Mouse (Mus musculus): ENCODE measurements at regions not wholly inside any gene's neighbourhood (a gene's known extent, or its start where the extent isn't known, plus 50 kb on each side); places are given as distances from the start of the nearest gene placed in this dataset.

GRCm38 (mm10) chr10:125164671-125165070, 224.6 kb downstream of the Slc16a7 start:
- Histone ChIP-seq H3K9ac (ENCODE audit: low read depth, low read length) (no peak overlapping the region), H3K27me3 (ENCODE audit: control insufficient read depth, insufficient read depth, low read length) (no peaks in the 10 kb centered on the region), H3K4me3 (ENCODE audit: low read depth, low read length) (no peak overlapping the region), H3K27ac (ENCODE audit: low read depth, low read length) (no peak overlapping the region), H3K4me1 (ENCODE audit: control insufficient read depth, insufficient read depth, low read length) (no peaks in the 10 kb centered on the region), H3K36me3 (ENCODE audit: control insufficient read depth, insufficient read depth, low read length) (no peaks in the 10 kb centered on the region), H3K9me3 (replicated peaks; ENCODE audit: control insufficient read depth, low read length) (no peaks in the 10 kb centered on the region), H3K4me2 (no peak overlapping the region)
- 75% methylated on average over 3 of the region's 3 CpGs for WGBS (ENCODE audit: insufficient replicate concordance)
- ATAC-seq (replicated peaks; ENCODE audit: insufficient number of reproducible peaks, low FRiP score, low TSS enrichment), result no peak

GRCm38 (mm10) chr10:125161077-125161476, 228.2 kb downstream of the Slc16a7 start:
- H3K4me2 ChIP-seq, result peak overlapping the region; percentile 22
- 35% methylated on average over 5 of the region's 5 CpGs for WGBS (ENCODE audit: insufficient replicate concordance)
- H3K27me3 ChIP-seq (ENCODE audit: control insufficient read depth, insufficient read depth, low read length), result no peaks in the 10 kb centered on the region
- no peaks in the 10 kb centered on the region for H3K4me1 ChIP-seq (ENCODE audit: control insufficient read depth, insufficient read depth, low read length)
- H3K4me3 ChIP-seq (ENCODE audit: low read depth, low read length), result no peak overlapping the region
- H3K36me3 ChIP-seq (ENCODE audit: control insufficient read depth, insufficient read depth, low read length), result no peaks in the 10 kb centered on the region
- H3K27ac ChIP-seq (ENCODE audit: low read depth, low read length), result no peak overlapping the region
- no peak overlapping the region for H3K9ac ChIP-seq (ENCODE audit: low read depth, low read length)
- H3K9me3 ChIP-seq (replicated peaks; ENCODE audit: control insufficient read depth, low read length), result no peaks in the 10 kb centered on the region
- no peak for ATAC-seq (replicated peaks; ENCODE audit: insufficient number of reproducible peaks, low FRiP score, low TSS enrichment)

GRCm38 (mm10) chr10:125148753-125149152, 240.5 kb downstream of the Slc16a7 start:
- Histone ChIP-seq H3K4me3 (ENCODE audit: low read depth, low read length) (no peak overlapping the region), H3K4me2 (no peak overlapping the region), H3K4me1 (ENCODE audit: control insufficient read depth, insufficient read depth, low read length) (no peaks in the 10 kb centered on the region), H3K9me3 (replicated peaks; ENCODE audit: control insufficient read depth, low read length) (no peaks in the 10 kb centered on the region), H3K9ac (ENCODE audit: low read depth, low read length) (no peak overlapping the region), H3K36me3 (ENCODE audit: control insufficient read depth, insufficient read depth, low read length) (no peaks in the 10 kb centered on the region), H3K27ac (ENCODE audit: low read depth, low read length) (no peak overlapping the region), H3K27me3 (ENCODE audit: control insufficient read depth, insufficient read depth, low read length) (no peaks in the 10 kb centered on the region)
- WGBS (ENCODE audit: insufficient replicate concordance), result 76% methylated on average over 2 of the region's 2 CpGs
- no peak for ATAC-seq (replicated peaks; ENCODE audit: insufficient number of reproducible peaks, low FRiP score, low TSS enrichment)

- H3K9ac ChIP-seq (ENCODE audit: low read depth, low read length), result no peak overlapping the region
- no peaks in the 10 kb centered on the region for H3K27me3 ChIP-seq (ENCODE audit: control insufficient read depth, insufficient read depth, low read length)
- no peak for ATAC-seq (replicated peaks; ENCODE audit: insufficient number of reproducible peaks, low FRiP score, low TSS enrichment)
- H3K4me1 ChIP-seq (ENCODE audit: control insufficient read depth, insufficient read depth, low read length), result no peaks in the 10 kb centered on the region
- no peaks in the 10 kb centered on the region for H3K36me3 ChIP-seq (ENCODE audit: control insufficient read depth, insufficient read depth, low read length)
- H3K4me3 ChIP-seq (ENCODE audit: low read depth, low read length), result no peak overlapping the region
- no peak overlapping the region for H3K27ac ChIP-seq (ENCODE audit: low read depth, low read length)
- H3K9me3 ChIP-seq (replicated peaks; ENCODE audit: control insufficient read depth, low read length), result no peaks in the 10 kb centered on the region
- no peak overlapping the region for H3K4me2 ChIP-seq
These were observed 242.0 kb downstream of the Slc16a7 start for GRCm38 (mm10) chr10:125147239-125147782.

- no peak for ATAC-seq (replicated peaks; ENCODE audit: insufficient number of reproducible peaks, low FRiP score, low TSS enrichment)
- 82% methylated on average over 3 of the region's 3 CpGs for WGBS (ENCODE audit: insufficient replicate concordance)
- Histone ChIP-seq H3K9me3 (replicated peaks; ENCODE audit: control insufficient read depth, low read length) (no peaks in the 10 kb centered on the region), H3K4me1 (ENCODE audit: control insufficient read depth, insufficient read depth, low read length) (no peaks in the 10 kb centered on the region), H3K9ac (ENCODE audit: low read depth, low read length) (no peak overlapping the region), H3K27ac (ENCODE audit: low read depth, low read length) (no peak overlapping the region), H3K4me3 (ENCODE audit: low read depth, low read length) (no peak overlapping the region), H3K27me3 (ENCODE audit: control insufficient read depth, insufficient read depth, low read length) (no peaks in the 10 kb centered on the region), H3K36me3 (ENCODE audit: control insufficient read depth, insufficient read depth, low read length) (no peaks in the 10 kb centered on the region), H3K4me2 (no peak overlapping the region)
These were observed 242.9 kb downstream of the Slc16a7 start for GRCm38 (mm10) chr10:125146365-125146764.

GRCm38 (mm10) chr10:125145809-125146208, 243.5 kb downstream of the Slc16a7 start:
- no peak for ATAC-seq (replicated peaks; ENCODE audit: insufficient number of reproducible peaks, low FRiP score, low TSS enrichment)
- WGBS (ENCODE audit: insufficient replicate concordance), result 83% methylated on average over 4 of the region's 4 CpGs

GRCm38 (mm10) chr10:125121762-125122161, 267.5 kb downstream of the Slc16a7 start:
- ATAC-seq (replicated peaks; ENCODE audit: insufficient number of reproducible peaks, low FRiP score, low TSS enrichment), result no peak
- no peak overlapping the region for H3K4me3 ChIP-seq (ENCODE audit: low read depth, low read length)
- H3K27ac ChIP-seq (ENCODE audit: low read depth, low read length), result no peak overlapping the region
- H3K9me3 ChIP-seq (replicated peaks; ENCODE audit: control insufficient read depth, low read length), result no peaks in the 10 kb centered on the region
- H3K9ac ChIP-seq (ENCODE audit: low read depth, low read length), result no peak overlapping the region
- no peaks in the 10 kb centered on the region for H3K36me3 ChIP-seq (ENCODE audit: control insufficient read depth, insufficient read depth, low read length)
- H3K4me1 ChIP-seq (ENCODE audit: control insufficient read depth, insufficient read depth, low read length), result no peaks in the 10 kb centered on the region
- H3K4me2 ChIP-seq, result no peak overlapping the region
- 80% methylated on average over 5 of the region's 5 CpGs for WGBS (ENCODE audit: insufficient replicate concordance)
- no peaks in the 10 kb centered on the region for H3K27me3 ChIP-seq (ENCODE audit: control insufficient read depth, insufficient read depth, low read length)

More at GRCm38 (mm10) chr10:125145809-125146208, 243.5 kb downstream of the Slc16a7 start:
- Histone ChIP-seq H3K9ac (ENCODE audit: low read depth, low read length) (no peak overlapping the region), H3K27ac (ENCODE audit: low read depth, low read length) (no peak overlapping the region), H3K4me3 (ENCODE audit: low read depth, low read length) (no peak overlapping the region), H3K9me3 (replicated peaks; ENCODE audit: control insufficient read depth, low read length) (no peaks in the 10 kb centered on the region), H3K4me1 (ENCODE audit: control insufficient read depth, insufficient read depth, low read length) (no peaks in the 10 kb centered on the region), H3K27me3 (ENCODE audit: control insufficient read depth, insufficient read depth, low read length) (no peaks in the 10 kb centered on the region), H3K4me2 (no peak overlapping the region), H3K36me3 (ENCODE audit: control insufficient read depth, insufficient read depth, low read length) (no peaks in the 10 kb centered on the region)

- 16% methylated on average over 1 of the region's 1 CpGs for WGBS (ENCODE audit: insufficient replicate concordance)
- Histone ChIP-seq H3K27ac (ENCODE audit: low read depth, low read length) (no peak overlapping the region), H3K4me3 (ENCODE audit: low read depth, low read length) (no peak overlapping the region)
These were observed 274.9 kb downstream of the Slc16a7 start for GRCm38 (mm10) chr10:125114318-125114717.

GRCm38 (mm10) chr10:125108986-125109385, 280.3 kb downstream of the Slc16a7 start:
- 82% methylated on average over 1 of the region's 1 CpGs for WGBS (ENCODE audit: insufficient replicate concordance)
- Histone ChIP-seq H3K4me3 (ENCODE audit: low read depth, low read length) (no peak overlapping the region), H3K4me1 (ENCODE audit: control insufficient read depth, insufficient read depth, low read length) (no peaks in the 10 kb centered on the region), H3K4me2 (no peak overlapping the region), H3K9ac (ENCODE audit: low read depth, low read length) (no peak overlapping the region), H3K27me3 (ENCODE audit: control insufficient read depth, insufficient read depth, low read length) (no peaks in the 10 kb centered on the region), H3K27ac (ENCODE audit: low read depth, low read length) (no peak overlapping the region), H3K36me3 (ENCODE audit: control insufficient read depth, insufficient read depth, low read length) (no peaks in the 10 kb centered on the region), H3K9me3 (replicated peaks; ENCODE audit: control insufficient read depth, low read length) (no peaks in the 10 kb centered on the region)
- ATAC-seq (replicated peaks; ENCODE audit: insufficient number of reproducible peaks, low FRiP score, low TSS enrichment), result no peak

More at GRCm38 (mm10) chr10:125114318-125114717, 274.9 kb downstream of the Slc16a7 start:
- ATAC-seq (replicated peaks; ENCODE audit: insufficient number of reproducible peaks, low FRiP score, low TSS enrichment), result no peak
- Histone ChIP-seq H3K9me3 (replicated peaks; ENCODE audit: control insufficient read depth, low read length) (no peaks in the 10 kb centered on the region), H3K27me3 (ENCODE audit: control insufficient read depth, insufficient read depth, low read length) (no peaks in the 10 kb centered on the region), H3K36me3 (ENCODE audit: control insufficient read depth, insufficient read depth, low read length) (no peaks in the 10 kb centered on the region), H3K4me1 (ENCODE audit: control insufficient read depth, insufficient read depth, low read length) (no peaks in the 10 kb centered on the region), H3K9ac (ENCODE audit: low read depth, low read length) (no peak overlapping the region), H3K4me2 (no peak overlapping the region)
